Mouse (Mus musculus): ENCODE results near the gene Hadhb. TPM values are rescaled to one million over a fixed set of nuclear protein-coding genes. Genes with fewer than 3 reads are reported as not detected.

Gene Hadhb
- total and polyA plus RNA-seq, 3 experiments, result 69.5 to 118 (median 78.3) TPM

DNA sequence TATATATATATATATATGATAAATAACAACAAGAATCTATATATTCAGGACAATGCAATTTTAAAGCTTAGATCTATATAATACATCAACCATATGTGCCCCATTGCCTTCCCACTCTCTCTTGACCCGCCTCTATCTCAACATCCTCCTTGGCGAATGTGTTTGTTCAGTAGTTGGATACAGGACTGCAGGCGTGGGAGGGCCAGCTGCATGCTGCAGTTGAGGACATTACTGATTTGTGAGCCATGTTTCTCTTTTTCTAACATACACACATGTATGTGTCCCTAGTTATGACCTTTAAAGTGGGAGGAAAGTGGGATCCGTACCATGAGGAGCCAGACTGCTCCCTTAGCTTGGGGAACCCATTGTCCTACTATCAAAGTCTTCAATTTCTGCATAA lies 23.8 kb upstream of the Hadhb start:
- in situ Hi-C loops (cut with MboI; ENCODE audit: low pct_ligation_motif_present, low pct_unique_long_range_greater_than_20kb, low sequenced_read_pairs), result no loop called here
- no peak overlapping the region for H3K4me2 ChIP-seq (ENCODE audit: insufficient read depth, low read depth, poor library complexity, severe bottlenecking)
- H3K36me3 ChIP-seq (replicated peaks in 1 of 2; ENCODE audit: control insufficient read depth in 1 of 2, insufficient read depth in 1 of 2, low read length in 1 of 2), result peaks cover 60 to 90% of the 10 kb centered on the region in 2 experiments
- no peak overlapping the region for H3K9ac ChIP-seq (ENCODE audit: insufficient read depth, low read depth)
- DNase-seq (ENCODE audit: extremely low read depth), result no peak
- no peaks in the 10 kb centered on the region for H3K4me1 ChIP-seq (ENCODE audit: control insufficient read depth in 1 of 2, insufficient read depth in 2 of 2)
- dilution Hi-C loops (cut with MboI; ENCODE audit: extremely low pct_ligation_motif_present, extremely low pct_unique_long_range_greater_than_20kb, low sequenced_read_pairs), result no loop called here
- no peaks in the 10 kb centered on the region for H3K79me2 ChIP-seq (replicated peaks; ENCODE audit: control insufficient read depth, extremely low read depth, insufficient read depth, poor library complexity, severe bottlenecking)
- TF ChIP-seq ZMIZ1 (IDR thresholded peaks at IDR 0.05; ENCODE audit: low read depth, low read length) (no peak), MAX (IDR thresholded peaks at IDR 0.05; ENCODE audit: low read length) (no peak), CTCF (conservative IDR thresholded peaks at IDR 0.05 in 1 of 2, IDR thresholded peaks at IDR 0.05 in 1 of 2; ENCODE audit: low read depth in 2 of 2, low read length in 2 of 2) (no peak), MEF2A (IDR thresholded peaks at IDR 0.05; ENCODE audit: borderline replicate concordance, low read depth, low read length) (no peak), ZC3H11A (IDR thresholded peaks at IDR 0.05; ENCODE audit: low read depth, low read length) (no peak), POLR2AphosphoS2 (IDR thresholded peaks at IDR 0.05; ENCODE audit: low read depth, low read length) (no peak), JUN (IDR thresholded peaks at IDR 0.05; ENCODE audit: insufficient read depth, low read depth, low read length) (no peak), HCFC1 (IDR thresholded peaks at IDR 0.05; ENCODE audit: low read depth, low read length) (no peak), IRF4 (IDR thresholded peaks at IDR 0.05; ENCODE audit: low read depth, low read length) (no peak), MAFK (IDR thresholded peaks at IDR 0.05; ENCODE audit: insufficient replicate concordance, low read length) (no peak), PAX5 (IDR thresholded peaks at IDR 0.05; ENCODE audit: low read length) (no peak), E2F4 (IDR thresholded peaks at IDR 0.05; ENCODE audit: insufficient replicate concordance, low read depth, low read length) (no peak), CHD1 (IDR thresholded peaks at IDR 0.05; ENCODE audit: low read depth, low read length) (no peak), RCOR1 (conservative IDR thresholded peaks at IDR 0.05; ENCODE audit: low read depth, low read length) (no peak)
- H3K4me3 ChIP-seq (replicated peaks in 1 of 3; ENCODE audit: low read depth in 2 of 3, low read length in 2 of 3, poor library complexity in 1 of 3), result no peak overlapping the region
- H3K27ac ChIP-seq (ENCODE audit: insufficient read depth, low read depth), result no peak overlapping the region
- no peaks in the 10 kb centered on the region for H3K27me3 ChIP-seq (replicated peaks)
- no peaks in the 10 kb centered on the region for H3K9me3 ChIP-seq (replicated peaks; ENCODE audit: low read length)

GRCm38 (mm10) chr5:30132173-30132572 lies 22.9 kb upstream of the Hadhb start:
- no peak for DNase-seq (ENCODE audit: extremely low read depth)
- no peaks in the 10 kb centered on the region for H3K79me2 ChIP-seq (replicated peaks; ENCODE audit: control insufficient read depth, extremely low read depth, insufficient read depth, poor library complexity, severe bottlenecking)
- H3K4me1 ChIP-seq (ENCODE audit: control insufficient read depth in 1 of 2, insufficient read depth in 2 of 2), result peaks cover 1 to 2% of the 10 kb centered on the region in 2 experiments; a peak in 2 of 4 replicates
- in situ Hi-C loops (cut with MboI; ENCODE audit: low pct_ligation_motif_present, low pct_unique_long_range_greater_than_20kb, low sequenced_read_pairs), result no loop called here
- H3K4me2 ChIP-seq (ENCODE audit: insufficient read depth, low read depth, poor library complexity, severe bottlenecking), result no peak overlapping the region
- no peak overlapping the region for H3K27ac ChIP-seq (ENCODE audit: insufficient read depth, low read depth)
- TF ChIP-seq ETS1 (conservative IDR thresholded peaks at IDR 0.05; ENCODE audit: low read depth, low read length), result no peak
- no peak for TF ChIP-seq CTCF (conservative IDR thresholded peaks at IDR 0.05 in 1 of 2, IDR thresholded peaks at IDR 0.05 in 1 of 2; ENCODE audit: low read depth in 2 of 2, low read length in 2 of 2)
- TF ChIP-seq PAX5 (IDR thresholded peaks at IDR 0.05; ENCODE audit: low read length), result no peak
- no peak for TF ChIP-seq HCFC1 (IDR thresholded peaks at IDR 0.05; ENCODE audit: low read depth, low read length)
- TF ChIP-seq ZC3H11A (IDR thresholded peaks at IDR 0.05; ENCODE audit: low read depth, low read length), result no peak
- no peak for TF ChIP-seq POLR2A (IDR thresholded peaks at IDR 0.05; ENCODE audit: low read depth, low read length)
- TF ChIP-seq ZNF384 (IDR thresholded peaks at IDR 0.05; ENCODE audit: low read depth, low read length), result no peak
- no peak for TF ChIP-seq JUN (IDR thresholded peaks at IDR 0.05; ENCODE audit: insufficient read depth, low read depth, low read length)
- no peak for TF ChIP-seq MAFK (IDR thresholded peaks at IDR 0.05; ENCODE audit: insufficient replicate concordance, low read length)
- peaks cover 55 to 87% of the 10 kb centered on the region in 2 experiments for H3K36me3 ChIP-seq (replicated peaks in 1 of 2; ENCODE audit: control insufficient read depth in 1 of 2, insufficient read depth in 1 of 2, low read length in 1 of 2)
- H3K27me3 ChIP-seq (replicated peaks), result no peaks in the 10 kb centered on the region
- H3K4me3 ChIP-seq (replicated peaks in 1 of 3; ENCODE audit: low read depth in 2 of 3, low read length in 2 of 3, poor library complexity in 1 of 3), result no peak overlapping the region
- H3K9me3 ChIP-seq (replicated peaks; ENCODE audit: low read length), result no peaks in the 10 kb centered on the region
- dilution Hi-C loops (cut with MboI; ENCODE audit: extremely low pct_ligation_motif_present, extremely low pct_unique_long_range_greater_than_20kb, low sequenced_read_pairs), result no loop called here
- H3K9ac ChIP-seq (ENCODE audit: insufficient read depth, low read depth), result no peak overlapping the region
